Mouse (Mus musculus): ENCODE measurements around the gene Gm49383.
A peak's percentile ranks its signal among the peaks of the same experiment; 100 is the strongest.

The Gm49383 gene

DNA sequence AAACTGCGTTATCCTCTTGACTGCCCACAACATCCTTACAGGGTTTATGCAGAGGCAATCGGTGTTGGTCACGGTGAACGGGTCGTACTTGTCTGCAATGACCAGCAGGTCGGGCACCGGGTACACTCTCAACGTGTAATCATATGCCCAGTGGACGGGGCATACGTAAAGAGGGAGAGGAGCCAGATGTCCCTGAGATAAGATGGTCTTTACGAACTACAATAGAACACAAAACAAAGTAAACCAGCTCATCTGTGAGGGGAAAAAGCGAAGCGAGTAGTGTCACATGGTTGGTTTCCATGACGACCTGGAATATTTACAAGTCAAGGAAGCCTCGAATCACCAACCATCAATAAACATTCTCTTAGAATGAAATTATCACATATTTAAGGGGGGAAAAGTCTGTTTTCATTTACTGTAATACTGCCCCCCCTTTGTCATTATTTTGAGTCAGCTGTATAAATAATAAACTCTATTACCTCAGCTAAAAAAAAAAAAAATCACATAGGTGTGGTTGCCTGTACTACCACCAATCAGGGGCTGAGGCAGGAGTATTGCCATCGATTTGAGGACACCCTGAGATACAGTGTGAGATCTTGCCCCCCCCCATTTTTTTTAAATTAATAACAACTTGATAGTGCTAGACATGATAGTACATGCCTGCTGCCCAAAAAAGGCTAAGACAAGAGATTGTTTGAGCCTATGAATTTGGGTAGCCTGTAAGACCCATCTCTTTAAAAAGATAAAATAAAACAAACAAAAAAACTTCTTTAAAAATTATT, 7.3 kb upstream of the Gm49383 start, which contains the start of gene Gm49384:
Gm49384 (minus strand) TSS at position 216 of the 782 bp plus-strand sequence.
- DNase-seq (ENCODE audit: extremely low spot score, low spot score): no peak

- DNase-seq (ENCODE audit: extremely low spot score, low spot score): no peak
Measured at GRCm38 (mm10) chr12:69198985-69199384, 2.1 kb upstream of the Gm49383 start.

DNA sequence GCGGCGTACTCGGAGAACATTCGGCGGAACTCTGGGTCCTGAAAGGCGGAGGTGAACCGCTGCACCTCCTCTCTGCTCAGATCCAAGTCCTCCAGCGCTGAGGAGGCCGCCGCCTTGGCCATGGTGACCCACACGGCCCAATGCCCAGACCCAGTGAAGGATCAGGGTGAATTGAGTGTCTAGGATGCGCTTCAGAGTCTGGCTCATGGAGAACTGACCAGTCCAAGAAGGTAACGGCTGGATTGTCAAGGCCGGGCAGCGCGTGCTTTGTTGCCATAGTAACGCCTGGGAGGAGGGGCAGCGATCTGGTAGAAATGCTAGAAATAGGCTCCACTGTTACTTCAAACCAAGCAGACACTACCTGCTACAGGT, 1.2 kb upstream of the Gm49383 start, which contains the start of gene Dnaaf2:
Dnaaf2 (minus strand) TSS at position 266 of the 372 bp plus-strand sequence.
- peak; percentile 77 for DNase-seq (ENCODE audit: extremely low spot score, low spot score)

DNA sequence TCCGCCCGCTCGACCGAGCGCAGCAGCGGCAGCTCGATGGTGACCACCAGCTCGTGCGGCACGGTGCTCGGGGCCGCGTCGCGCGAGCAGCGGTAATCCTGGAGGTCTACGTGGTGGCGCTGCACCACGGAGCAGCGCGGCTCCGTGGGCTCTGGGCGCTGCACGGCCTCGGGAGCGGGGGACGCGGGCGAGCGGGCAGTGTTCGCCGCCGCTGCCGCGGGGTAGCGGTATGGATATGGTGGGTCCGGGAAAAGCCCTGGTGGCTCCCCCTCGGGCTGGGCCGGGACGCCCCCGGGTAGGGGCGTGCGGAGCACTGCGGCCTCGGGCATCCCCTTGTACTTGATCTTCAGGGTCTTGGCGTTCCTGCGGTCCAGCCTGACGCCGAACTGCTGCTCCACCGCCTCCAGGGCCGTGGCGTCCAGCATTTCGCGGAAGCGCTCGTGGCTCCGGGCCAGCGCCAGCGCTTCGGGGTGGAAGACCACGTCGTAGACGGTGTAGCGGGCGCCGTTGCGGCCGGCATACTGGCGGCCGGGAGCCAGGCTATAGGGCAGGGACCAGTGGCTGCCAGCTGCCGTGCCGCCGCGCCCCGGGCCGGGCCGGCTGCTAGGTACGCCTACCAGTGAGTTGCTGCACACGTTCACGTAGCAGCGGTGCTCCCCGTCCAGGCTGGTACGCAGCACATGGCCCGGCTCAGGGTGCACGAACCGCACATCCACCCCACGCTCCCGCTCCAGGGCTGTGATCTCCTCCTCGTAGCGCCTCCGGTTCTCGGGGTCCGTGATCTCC, 667 bp upstream of the Gm49383 start:
- peak; percentile 73 for DNase-seq (ENCODE audit: extremely low spot score, low spot score)

- no peak for DNase-seq (ENCODE audit: extremely low spot score, low spot score)
Measured at GRCm38 (mm10) chr12:69192637-69193036, 4.3 kb downstream of the Gm49383 start.

DNA sequence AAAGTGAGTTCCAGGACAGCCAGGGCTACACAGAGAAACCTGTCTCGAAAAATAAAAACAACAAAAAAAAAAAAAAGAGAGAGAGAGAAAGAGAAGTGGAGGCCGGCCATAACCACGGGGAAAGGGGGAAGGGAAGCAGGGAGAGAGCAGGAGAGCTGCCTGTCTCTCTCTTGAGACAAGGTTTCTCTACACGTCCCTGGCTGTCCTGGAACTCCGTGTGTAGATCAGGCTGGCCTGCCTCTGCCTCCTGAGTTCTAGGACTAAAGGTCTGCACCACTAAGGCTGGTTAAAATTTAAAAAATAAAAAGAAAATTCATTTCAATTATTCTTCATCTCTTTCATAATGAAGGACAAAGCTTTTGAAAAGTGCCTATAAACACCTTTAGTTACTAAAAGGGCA, 5.5 kb downstream of the Gm49383 start:
- no peak for DNase-seq (ENCODE audit: extremely low spot score, low spot score)

- no peak for DNase-seq (ENCODE audit: extremely low spot score, low spot score)
Measured at GRCm38 (mm10) chr12:69190522-69190921, 6.4 kb downstream of the Gm49383 start.

DNA sequence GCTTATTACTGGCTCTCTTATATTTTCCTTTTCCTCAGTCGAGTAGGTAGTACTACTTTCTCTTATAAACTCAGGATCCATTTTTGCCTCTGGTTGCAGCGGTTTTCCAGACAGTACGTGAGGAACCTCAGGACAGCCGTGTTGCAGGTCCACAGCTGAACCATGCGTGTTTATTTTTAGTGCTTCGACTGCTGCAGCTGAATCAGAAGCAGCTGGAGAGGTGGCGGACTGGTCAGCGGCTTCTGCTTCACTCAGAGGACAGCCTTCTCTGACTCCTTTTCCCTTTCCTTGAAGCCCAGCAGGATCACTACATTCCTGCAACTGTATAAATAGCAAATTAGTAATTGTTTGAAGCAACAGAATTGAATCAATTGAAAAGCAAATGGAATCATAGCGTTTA, 6.8 kb downstream of the Gm49383 start:
- no peak for DNase-seq (ENCODE audit: extremely low spot score, low spot score)

- no peak for DNase-seq (ENCODE audit: extremely low spot score, low spot score)
Measured at GRCm38 (mm10) chr12:69186811-69187471, 10.0 kb downstream of the Gm49383 start.

- DNase-seq (ENCODE audit: extremely low spot score, low spot score): no peak
Measured at GRCm38 (mm10) chr12:69185371-69185770, 11.5 kb downstream of the Gm49383 start.

GRCm38 (mm10) chr12:69184342-69185295, 12.3 kb downstream of the Gm49383 start:
- DNase-seq (ENCODE audit: extremely low spot score, low spot score): peak; percentile 62

GRCm38 (mm10) chr12:69183583-69184308, 13.2 kb downstream of the Gm49383 start, which contains the start of the genes Rpl36al and Mgat2:
Rpl36al (minus strand) TSS chr12:69184083.
Mgat2 (plus strand) TSS chr12:69184157.
- peak; percentile 95 for DNase-seq (ENCODE audit: extremely low spot score, low spot score)

DNA sequence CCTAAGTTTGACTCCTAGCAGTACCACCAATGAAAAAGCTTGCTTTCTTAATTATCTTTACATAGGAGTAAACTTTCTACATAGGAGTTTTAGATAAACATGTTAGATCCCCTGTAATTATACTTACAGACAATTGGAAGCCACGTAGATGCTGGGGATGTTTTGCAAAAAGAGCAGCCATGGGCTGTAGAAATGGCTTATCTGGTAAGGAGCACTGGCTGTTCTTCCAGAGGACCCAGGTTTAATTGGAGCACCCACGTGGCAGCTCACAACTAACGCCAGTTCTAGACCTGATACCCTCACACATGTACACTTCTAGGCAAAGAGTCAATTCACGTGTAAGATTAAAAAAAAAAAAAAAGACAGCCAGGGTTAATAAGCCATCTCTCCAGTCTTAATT, 15.1 kb downstream of the Gm49383 start:
- DNase-seq (ENCODE audit: extremely low spot score, low spot score): no peak

DNA sequence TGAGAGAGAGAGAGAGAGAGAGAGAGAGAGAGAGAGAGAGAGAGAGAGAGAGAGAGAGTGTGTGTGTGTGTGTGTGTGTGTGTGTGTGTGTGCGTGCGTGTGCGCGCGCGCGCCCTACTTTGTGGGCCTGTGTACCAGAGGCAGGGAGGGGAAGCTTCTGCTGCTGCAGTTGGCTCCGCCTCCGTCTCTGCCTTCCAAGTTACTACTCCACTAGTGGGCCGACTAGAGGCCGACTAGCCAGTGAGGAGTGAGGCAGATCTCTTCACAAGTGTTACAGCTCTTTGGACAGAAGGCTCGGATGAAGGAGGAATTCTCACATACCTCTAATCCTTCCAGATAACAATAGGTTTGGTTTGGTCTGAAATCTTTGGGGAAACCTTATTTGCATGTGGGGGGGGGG, 17.5 kb downstream of the Gm49383 start:
- no peak for DNase-seq (ENCODE audit: extremely low spot score, low spot score)

DNA sequence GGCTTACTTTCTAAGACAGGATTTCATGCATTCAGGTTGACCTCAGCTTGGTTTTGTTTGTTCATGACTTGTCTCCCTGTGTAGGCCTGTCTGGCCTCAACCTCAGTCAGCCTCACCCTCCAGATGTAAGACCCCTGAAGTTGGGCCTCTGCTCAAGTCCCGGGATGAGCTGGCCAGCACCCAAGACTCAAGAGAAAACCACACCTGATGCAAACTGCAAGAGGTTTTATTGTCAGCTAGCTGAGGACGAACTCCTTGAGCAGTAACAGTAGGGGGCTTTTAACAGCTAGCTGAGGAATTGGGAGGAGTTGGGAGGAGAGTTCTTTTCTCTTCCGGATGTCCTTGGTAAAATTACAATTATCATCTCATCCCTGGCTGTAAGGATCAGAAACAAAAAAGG, 19.4 kb downstream of the Gm49383 start:
- DNase-seq (ENCODE audit: extremely low spot score, low spot score): no peak

GRCm38 (mm10) chr12:69175975-69176374, 20.9 kb downstream of the Gm49383 start:
- no peak for DNase-seq (ENCODE audit: extremely low spot score, low spot score)

DNA sequence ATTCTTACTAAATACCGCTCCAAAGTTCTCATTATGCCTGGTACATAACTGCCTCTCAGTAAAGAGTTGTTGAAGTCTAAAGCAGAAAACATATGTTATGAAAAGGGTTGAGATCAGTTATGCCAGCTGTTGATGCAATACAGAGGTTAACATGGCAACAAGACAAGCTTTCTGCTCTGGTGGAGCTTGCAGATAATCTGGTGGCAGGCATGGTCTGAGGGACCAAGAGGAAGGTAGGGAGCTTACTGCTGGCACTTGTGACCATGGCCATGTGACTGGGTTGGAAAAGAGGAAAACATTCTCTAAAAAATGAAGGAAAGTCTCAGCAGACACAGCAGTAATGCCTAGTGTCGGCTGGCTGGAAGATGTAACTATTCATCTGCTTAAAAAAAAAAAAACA, 25.6 kb downstream of the Gm49383 start:
- DNase-seq (ENCODE audit: extremely low spot score, low spot score): no peak

GRCm38 (mm10) chr12:69168461-69169106, 28.3 kb downstream of the Gm49383 start, which contains the start of gene Lrr1:
Lrr1 (plus strand) TSS chr12:69168814.
- peak; percentile 91 for DNase-seq (ENCODE audit: extremely low spot score, low spot score)
